Mouse (Mus musculus) adrenal gland, adult 2 months (tissue): ENCODE results near the gene Rps2. TPM values are rescaled to one million over a fixed set of nuclear protein-coding genes. Genes with fewer than 3 reads are reported as not detected.

ENCODE experiments used
- polyA plus RNA-seq: library from polyadenylated mRNA; depleted of rRNA; stranded (reverse); fragments of >200 nt; gene quantifications from 2 replicates; pipeline ENCODE4 v1.2.3, GENCODE M21; 2012; rRNA removed
- total RNA-seq, 2 experiments: library from RNA; stranded (reverse); gene quantifications; 2 replicates each; pipeline ENCODE4 v1.2.3; 2021

Gene Rps2
- total and polyA plus RNA-seq, 3 experiments = 718 to 2,907 (median 903) TPM

Other genes starting within 250 kb of the Rps2 start
Only the 30 nearest of the 33 such genes appear.
- 10 to 100 TPM; 25.6 to 26.0 TPM for gene Mlst8, start 239.0 kb upstream of the Rps2 start, total RNA-seq
- gene Mlst8, start 239.0 kb upstream of the Rps2 start, polyA plus RNA-seq = 44.5 and 61.7 TPM in 2 replicates
- gene Caskin1, start 229.5 kb upstream of the Rps2 start, total RNA-seq = 10 to 100 TPM; 19.4 to 28.7 TPM
- gene Caskin1, start 229.5 kb upstream of the Rps2 start, polyA plus RNA-seq = 47.0 and 47.7 TPM in 2 replicates
- gene Traf7, start 190.2 kb upstream of the Rps2 start, total RNA-seq = 100 to 1,000 TPM in 1 of 2 experiments, 10 to 100 TPM in 1; 91.4 to 105 TPM
- 152 and 167 TPM in 2 replicates for gene Traf7, start 190.2 kb upstream of the Rps2 start, polyA plus RNA-seq
- 1 to 10 TPM in 1 of 2 experiments, under 1 TPM in 1; 0.98 to 1.8 TPM for gene Rab26, start 183.9 kb upstream of the Rps2 start, total RNA-seq
- gene Rab26, start 183.9 kb upstream of the Rps2 start, polyA plus RNA-seq = 0.65 and 1.1 TPM in 2 replicates
- 10 to 100 TPM; 34.3 to 40.5 TPM for gene Pkd1, start 168.3 kb upstream of the Rps2 start, total RNA-seq
- gene Pkd1, start 168.3 kb upstream of the Rps2 start, polyA plus RNA-seq = 73.2 and 73.3 TPM in 2 replicates
- gene Tsc2, start 85.5 kb upstream of the Rps2 start, total RNA-seq = 100 to 1,000 TPM in 1 of 2 experiments, 10 to 100 TPM in 1; 83.5 to 110 TPM
- gene Tsc2, start 85.5 kb upstream of the Rps2 start, polyA plus RNA-seq = 160 and 180 TPM in 2 replicates
- 10 to 100 TPM in 1 of 2 experiments, 1 to 10 TPM in 1; 4.8 to 10.1 TPM for gene Nthl1, start 85.4 kb upstream of the Rps2 start, total RNA-seq
- gene Nthl1, start 85.4 kb upstream of the Rps2 start, polyA plus RNA-seq = 9.4 and 13.8 TPM in 2 replicates
- 10 to 100 TPM; 51.8 to 76.0 TPM for gene Slc9a3r2, start 67.8 kb upstream of the Rps2 start, total RNA-seq
- 120 and 150 TPM in 2 replicates for gene Slc9a3r2, start 67.8 kb upstream of the Rps2 start, polyA plus RNA-seq
- gene Npw, start 59.7 kb upstream of the Rps2 start, total RNA-seq = not detected
- gene Npw, start 59.7 kb upstream of the Rps2 start, polyA plus RNA-seq = 0.60 and 2.4 TPM in 2 replicates
- gene Zfp598, start 48.4 kb upstream of the Rps2 start, total RNA-seq = 10 to 100 TPM; 40.8 to 51.3 TPM
- gene Zfp598, start 48.4 kb upstream of the Rps2 start, polyA plus RNA-seq = 86.0 and 99.0 TPM in 2 replicates
- gene Syngr3, start 28.2 kb upstream of the Rps2 start, total RNA-seq = 1 to 10 TPM; 2.0 to 2.4 TPM
- 2.1 and 5.3 TPM in 2 replicates for gene Syngr3, start 28.2 kb upstream of the Rps2 start, polyA plus RNA-seq
- 10 to 100 TPM; 37.7 to 41.6 TPM for gene Gfer, start 22.0 kb upstream of the Rps2 start, total RNA-seq
- 40.7 and 43.1 TPM in 2 replicates for gene Gfer, start 22.0 kb upstream of the Rps2 start, polyA plus RNA-seq
- gene Noxo1, start 21.9 kb upstream of the Rps2 start, total RNA-seq = 1 to 10 TPM; 2.8 to 6.4 TPM
- gene Noxo1, start 21.9 kb upstream of the Rps2 start, polyA plus RNA-seq = 4.9 and 9.4 TPM in 2 replicates
- gene Tbl3, start 10.5 kb upstream of the Rps2 start, total RNA-seq = 10 to 100 TPM; 27.9 to 41.1 TPM
- 49.0 and 63.2 TPM in 2 replicates for gene Tbl3, start 10.5 kb upstream of the Rps2 start, polyA plus RNA-seq
- gene Rnf151, start 53 bp upstream of the Rps2 start, total RNA-seq = not detected
- 0.25 and 0.61 TPM in 2 replicates for gene Rnf151, start 53 bp upstream of the Rps2 start, polyA plus RNA-seq
- 100 to 1,000 TPM; 242 to 306 TPM for gene Ndufb10, start 6.4 kb downstream of the Rps2 start, total RNA-seq
- 277 and 298 TPM in 2 replicates for gene Ndufb10, start 6.4 kb downstream of the Rps2 start, polyA plus RNA-seq
- under 1 TPM in 1 of 2 experiments, not detected in 1; 0.28 TPM for gene Rpl3l, start 9.7 kb downstream of the Rps2 start, total RNA-seq
- gene Rpl3l, start 9.7 kb downstream of the Rps2 start, polyA plus RNA-seq = 0.17 TPM in 1 of 2 replicates, not detected in the other
- gene Msrb1, start 18.5 kb downstream of the Rps2 start, total RNA-seq = 100 to 1,000 TPM in 1 of 2 experiments, 10 to 100 TPM in 1; 95.7 to 101 TPM
- 108 and 118 TPM in 2 replicates for gene Msrb1, start 18.5 kb downstream of the Rps2 start, polyA plus RNA-seq
- gene Hs3st6, start 34.9 kb downstream of the Rps2 start, total RNA-seq = 1 to 10 TPM; 1.8 to 1.9 TPM
- gene Hs3st6, start 34.9 kb downstream of the Rps2 start, polyA plus RNA-seq = 7.5 TPM in 2 replicates
- 1 to 10 TPM in 1 of 2 experiments, under 1 TPM in 1; 0.86 to 1.5 TPM for gene Meiob, start 86.2 kb downstream of the Rps2 start, total RNA-seq
- gene Meiob, start 86.2 kb downstream of the Rps2 start, polyA plus RNA-seq = not detected in 2 replicates
- gene Hagh, start 122.0 kb downstream of the Rps2 start, total RNA-seq = 100 to 1,000 TPM; 102 to 123 TPM
- 115 and 137 TPM in 2 replicates for gene Hagh, start 122.0 kb downstream of the Rps2 start, polyA plus RNA-seq
- gene Fahd1, start 132.2 kb downstream of the Rps2 start, total RNA-seq = 10 to 100 TPM; 25.4 to 43.4 TPM
- 11.7 and 16.6 TPM in 2 replicates for gene Fahd1, start 132.2 kb downstream of the Rps2 start, polyA plus RNA-seq
- gene Igfals, start 147.9 kb downstream of the Rps2 start, total RNA-seq = 1 to 10 TPM; 5.5 to 6.7 TPM
- 11.2 and 18.5 TPM in 2 replicates for gene Igfals, start 147.9 kb downstream of the Rps2 start, polyA plus RNA-seq
- 10 to 100 TPM; 53.1 to 56.6 TPM for gene Nubp2, start 168.2 kb downstream of the Rps2 start, total RNA-seq
- gene Nubp2, start 168.2 kb downstream of the Rps2 start, polyA plus RNA-seq = 38.5 and 55.9 TPM in 2 replicates
- gene Spsb3, start 168.5 kb downstream of the Rps2 start, total RNA-seq = 10 to 100 TPM; 30.8 to 33.1 TPM
- gene Spsb3, start 168.5 kb downstream of the Rps2 start, polyA plus RNA-seq = 144 and 179 TPM in 2 replicates
- gene Eme2, start 177.0 kb downstream of the Rps2 start, total RNA-seq = 10 to 100 TPM; 39.9 to 48.0 TPM
- gene Eme2, start 177.0 kb downstream of the Rps2 start, polyA plus RNA-seq = 58.3 and 58.4 TPM in 2 replicates
- gene Mrps34, start 177.0 kb downstream of the Rps2 start, total RNA-seq = 100 to 1,000 TPM; 130 to 150 TPM
- 547 and 570 TPM in 2 replicates for gene Mrps34, start 177.0 kb downstream of the Rps2 start, polyA plus RNA-seq
- gene Nme3, start 178.4 kb downstream of the Rps2 start, total RNA-seq = 10 to 100 TPM; 70.1 to 73.7 TPM
- 116 and 124 TPM in 2 replicates for gene Nme3, start 178.4 kb downstream of the Rps2 start, polyA plus RNA-seq
- gene Mapk8ip3, start 218.9 kb downstream of the Rps2 start, total RNA-seq = 100 to 1,000 TPM in 1 of 2 experiments, 10 to 100 TPM in 1; 86.6 to 129 TPM
- gene Mapk8ip3, start 218.9 kb downstream of the Rps2 start, polyA plus RNA-seq = 205 and 241 TPM in 2 replicates
- 10 to 100 TPM; 26.7 to 39.1 TPM for gene Jpt2, start 242.6 kb downstream of the Rps2 start, total RNA-seq
- gene Jpt2, start 242.6 kb downstream of the Rps2 start, polyA plus RNA-seq = 2.3 and 4.6 TPM in 2 replicates